Mouse (Mus musculus) urinary bladder, postnatal 14 days (tissue): ENCODE data around the gene Ebf1.

Experiments
- DNase-seq: peaks from one replicate; pipeline ENCODE4 v3.0.0; 2021; ENCODE audit warnings: low spot score

The Ebf1 gene

GRCm38 (mm10) chr11:44703951-44704350 lies 86.8 kb downstream of the Ebf1 start:
- no peak for DNase-seq

GRCm38 (mm10) chr11:44705811-44706210 lies 88.7 kb downstream of the Ebf1 start:
- no peak for DNase-seq

GRCm38 (mm10) chr11:44706386-44706785 lies 89.3 kb downstream of the Ebf1 start:
- DNase-seq: no peak

GRCm38 (mm10) chr11:44707381-44708289 lies 90.5 kb downstream of the Ebf1 start:
- DNase-seq: no peak

- no peak for DNase-seq
Observed at GRCm38 (mm10) chr11:44708290-44708685, 91.2 kb downstream of the Ebf1 start.

GRCm38 (mm10) chr11:44709073-44709618 lies 92.0 kb downstream of the Ebf1 start:
- no peak for DNase-seq

GRCm38 (mm10) chr11:44709869-44710460 lies 92.8 kb downstream of the Ebf1 start:
- DNase-seq: no peak

- no peak for DNase-seq
Observed at GRCm38 (mm10) chr11:44710861-44711260, 93.7 kb downstream of the Ebf1 start.

GRCm38 (mm10) chr11:44714188-44714587 lies 97.1 kb downstream of the Ebf1 start:
- no peak for DNase-seq

- no peak for DNase-seq
Observed at GRCm38 (mm10) chr11:44715776-44716175, 98.7 kb downstream of the Ebf1 start.

- no peak for DNase-seq
Observed at GRCm38 (mm10) chr11:44716928-44717327, 99.8 kb downstream of the Ebf1 start.

- DNase-seq: no peak
Observed at GRCm38 (mm10) chr11:44717636-44718035, 100.5 kb downstream of the Ebf1 start.

GRCm38 (mm10) chr11:44721976-44722375 lies 104.9 kb downstream of the Ebf1 start:
- no peak for DNase-seq

GRCm38 (mm10) chr11:44723950-44724502 lies 106.9 kb downstream of the Ebf1 start:
- peak; percentile 5 for DNase-seq

- no peak for DNase-seq
Observed at GRCm38 (mm10) chr11:44725732-44726131, 108.6 kb downstream of the Ebf1 start.

- DNase-seq: no peak
Observed at GRCm38 (mm10) chr11:44727376-44727775, 110.3 kb downstream of the Ebf1 start.

- DNase-seq: no peak
Observed at GRCm38 (mm10) chr11:44727821-44728220, 110.7 kb downstream of the Ebf1 start.

- no peak for DNase-seq
Observed at GRCm38 (mm10) chr11:44728271-44728670, 111.2 kb downstream of the Ebf1 start.

GRCm38 (mm10) chr11:44729931-44730330 lies 112.8 kb downstream of the Ebf1 start:
- DNase-seq: no peak

GRCm38 (mm10) chr11:44731763-44732162 lies 114.6 kb downstream of the Ebf1 start:
- no peak for DNase-seq

GRCm38 (mm10) chr11:44733276-44733675 lies 116.2 kb downstream of the Ebf1 start:
- no peak for DNase-seq

- no peak for DNase-seq
Observed at GRCm38 (mm10) chr11:44738046-44738445, 120.9 kb downstream of the Ebf1 start.

GRCm38 (mm10) chr11:44738820-44739219 lies 121.7 kb downstream of the Ebf1 start:
- no peak for DNase-seq
